Mouse (Mus musculus) c-Kit-positive CD71-positive TER-119-positive erythroid progenitor cells, embryonic 14.5 days (primary cell): ENCODE measurements at regions not wholly inside any gene's neighbourhood (a gene's known extent, or its start where the extent isn't known, plus 50 kb on each side); places are given as distances from the start of the nearest gene placed in this dataset.
"Not testable (repeated sequence)": the region's sequence is repeated elsewhere in the genome, so short reads cannot be mapped to it uniquely, and the experiment has no call there.

Experiments used
- DNase-seq: peaks from one replicate; pipeline ENCODE4 v3.0.0-alpha.2; 2013; ENCODE audit warnings: low spot score

DNA sequence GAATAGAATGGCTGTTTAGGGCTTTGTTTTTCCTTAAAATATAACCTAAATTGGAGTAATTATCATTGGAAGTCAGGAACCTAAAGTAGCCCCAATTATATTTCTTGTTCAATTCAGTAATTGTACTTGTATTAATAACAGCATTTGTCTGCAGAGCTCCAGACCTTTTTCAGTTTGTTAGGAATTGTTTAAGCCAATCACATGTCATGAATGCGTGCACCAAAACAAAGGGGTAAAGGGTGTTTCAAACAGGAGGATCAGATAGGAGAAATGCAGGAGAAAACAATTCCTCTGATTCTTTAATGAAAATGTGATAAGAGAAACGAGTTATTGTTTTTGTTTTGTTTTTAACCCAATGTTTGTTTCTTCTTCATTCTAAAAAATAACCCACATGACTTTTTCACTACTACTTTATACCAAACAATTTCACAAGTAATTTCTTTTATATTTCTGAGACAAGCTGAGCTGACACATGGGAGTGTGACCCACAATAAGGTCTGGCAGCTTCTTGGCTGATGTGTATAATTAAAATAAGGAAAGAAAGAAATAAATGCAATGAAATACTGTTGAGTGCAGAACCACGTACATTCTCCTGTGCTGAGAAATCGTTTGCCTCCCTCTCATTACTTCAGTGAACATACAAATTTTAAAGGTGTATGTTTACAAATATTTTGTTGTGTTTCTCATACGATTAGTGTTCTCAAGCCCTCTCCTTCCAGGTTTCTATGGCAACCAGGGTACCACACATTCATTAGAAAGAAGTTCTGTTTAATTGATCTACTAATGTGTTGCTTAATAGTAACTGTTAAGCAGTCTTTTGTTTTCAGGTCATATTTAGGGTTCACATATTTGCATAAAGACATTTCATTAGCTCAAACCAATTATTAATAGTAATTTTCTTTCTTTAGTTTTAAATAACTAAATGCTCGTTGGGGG is 397.7 kb downstream of the Isl1 start:
- DNase-seq: no peak

DNA sequence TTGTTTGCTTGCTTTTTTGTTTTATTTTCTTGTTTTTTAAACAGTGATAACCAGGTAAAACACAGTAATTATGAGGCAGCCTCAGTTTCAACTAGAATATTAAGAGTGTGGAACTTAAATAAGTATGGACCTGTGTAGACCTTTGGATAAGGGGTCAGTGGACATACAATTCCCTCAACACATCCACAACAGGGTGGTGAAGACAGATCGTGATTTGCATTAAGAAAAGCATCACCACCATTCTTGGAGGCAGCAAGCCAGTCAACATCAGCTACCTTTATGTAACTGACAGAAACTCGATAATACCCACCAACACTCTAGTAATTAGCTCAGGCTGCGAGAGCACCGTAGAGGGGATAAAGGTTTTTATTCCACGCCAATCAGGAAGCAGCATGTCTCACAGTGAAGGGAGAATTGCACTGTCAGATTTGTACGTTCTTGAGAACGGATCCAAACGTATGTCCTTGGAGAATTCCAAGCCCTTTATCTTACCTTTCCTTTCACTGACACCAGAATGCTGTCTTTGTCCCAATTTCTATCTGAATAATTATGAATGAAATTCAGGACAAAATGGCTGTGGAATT is 398.5 kb downstream of the Isl1 start:
- no peak for DNase-seq

- DNase-seq: no peak
Observed at GRCm38 (mm10) chr13:115880616-115881015, 428.9 kb downstream of the Isl1 start.

- no peak for DNase-seq
Observed at GRCm38 (mm10) chr13:115860480-115860879, 449.0 kb downstream of the Isl1 start.

DNA sequence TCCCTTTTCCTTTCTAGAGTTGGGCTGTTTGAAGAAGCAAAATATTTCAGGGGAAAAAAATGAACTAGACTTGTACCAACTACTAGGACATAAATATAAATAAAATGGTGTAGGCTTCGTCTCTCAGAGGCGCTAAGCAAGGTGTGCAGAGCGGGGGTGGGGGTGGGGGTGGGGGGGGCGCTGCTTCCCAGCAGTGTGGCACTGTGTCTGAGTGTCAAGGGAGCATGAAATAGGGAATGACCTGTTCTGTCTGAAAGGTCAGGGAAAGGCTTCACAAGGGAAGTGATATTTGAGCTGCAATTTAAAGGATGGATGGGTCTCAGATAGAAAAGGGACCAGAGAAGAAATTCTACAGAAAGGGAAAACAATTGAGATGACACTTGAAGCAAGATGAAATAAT is 452.9 kb downstream of the Isl1 start:
- DNase-seq: no peak

DNA sequence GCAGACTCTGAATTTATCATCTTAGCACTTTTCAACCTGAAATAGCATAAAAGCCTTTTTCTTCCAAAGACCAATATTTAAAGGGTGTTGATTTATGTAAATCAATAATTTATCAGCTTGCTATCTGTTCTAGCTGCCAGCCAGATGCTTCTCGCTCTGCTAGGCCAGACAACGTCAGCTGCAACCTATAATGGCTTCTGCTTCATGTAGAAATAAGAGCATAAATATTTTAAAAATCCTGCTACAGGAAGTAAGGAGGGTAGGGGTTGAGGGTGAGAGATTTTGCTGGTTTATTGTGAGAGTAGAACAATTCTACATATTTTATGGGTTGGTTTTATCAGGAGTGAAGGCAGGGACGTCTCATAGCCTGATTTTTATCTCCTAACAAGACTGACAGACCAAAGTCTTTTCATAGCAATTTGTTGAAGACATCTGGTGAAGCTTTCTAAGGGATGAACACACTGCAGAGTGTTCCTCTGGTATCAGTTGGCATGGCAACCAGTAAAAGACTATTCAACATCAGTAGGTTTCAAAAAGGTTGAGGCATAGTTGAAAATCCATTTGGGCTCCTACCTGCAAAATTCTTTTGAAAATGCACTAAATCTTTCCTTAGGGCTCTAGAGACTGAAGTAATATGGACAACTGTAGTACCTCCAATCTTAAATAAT is 456.7 kb downstream of the Isl1 start:
- no peak for DNase-seq

GRCm38 (mm10) chr13:115843121-115843520 is 466.4 kb downstream of the Isl1 start:
- DNase-seq: no peak

DNA sequence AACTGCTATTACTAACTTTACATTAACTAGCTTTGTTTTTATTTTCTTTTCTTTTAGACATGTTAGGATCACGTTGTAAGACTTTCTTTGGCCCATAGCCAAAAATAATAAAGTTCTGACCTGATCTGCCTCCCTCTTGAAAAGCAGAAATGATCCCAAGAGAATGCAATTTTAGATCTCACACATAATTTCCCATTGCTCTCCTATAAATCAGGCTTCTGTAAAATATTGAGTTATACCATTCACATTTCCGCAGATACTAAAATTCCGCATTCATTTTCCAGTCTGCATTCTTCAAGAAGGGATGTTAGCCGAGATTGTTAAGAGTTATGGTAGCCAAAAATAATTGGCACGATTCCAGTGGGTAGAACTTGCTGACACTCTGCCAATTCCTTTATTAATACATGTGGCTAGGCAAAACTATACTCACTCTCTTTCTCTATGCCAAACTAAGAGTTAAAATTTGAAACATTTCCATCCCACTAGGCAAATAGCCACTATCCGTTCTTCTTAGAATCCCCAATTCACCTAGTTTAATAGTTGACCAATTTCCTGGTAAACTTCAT is 473.2 kb downstream of the Isl1 start:
- no peak for DNase-seq

- DNase-seq: no peak
Observed at GRCm38 (mm10) chr13:115825191-115825590, 484.3 kb downstream of the Isl1 start.

- no peak for DNase-seq
Observed at GRCm38 (mm10) chr13:115822527-115822926, 487.0 kb downstream of the Isl1 start.

DNA sequence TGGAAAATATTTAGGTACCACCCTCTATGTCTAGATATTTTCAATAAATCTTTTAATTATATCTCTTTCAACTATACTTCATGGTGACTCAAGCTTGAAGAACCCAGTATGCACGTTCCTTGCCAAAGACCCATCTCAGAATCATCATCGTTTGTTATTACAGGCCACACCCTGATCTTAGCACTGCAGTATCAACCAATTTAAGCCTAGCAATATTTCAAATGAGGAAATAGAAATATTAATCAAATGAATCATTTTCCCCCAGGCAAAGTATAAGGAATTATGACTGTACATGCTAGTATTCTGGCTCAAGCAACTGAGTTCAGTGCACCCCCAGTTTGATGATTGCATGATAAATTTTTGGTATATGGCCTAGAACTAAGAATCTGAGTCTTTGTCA is 495.3 kb downstream of the Isl1 start:
- DNase-seq: no peak

DNA sequence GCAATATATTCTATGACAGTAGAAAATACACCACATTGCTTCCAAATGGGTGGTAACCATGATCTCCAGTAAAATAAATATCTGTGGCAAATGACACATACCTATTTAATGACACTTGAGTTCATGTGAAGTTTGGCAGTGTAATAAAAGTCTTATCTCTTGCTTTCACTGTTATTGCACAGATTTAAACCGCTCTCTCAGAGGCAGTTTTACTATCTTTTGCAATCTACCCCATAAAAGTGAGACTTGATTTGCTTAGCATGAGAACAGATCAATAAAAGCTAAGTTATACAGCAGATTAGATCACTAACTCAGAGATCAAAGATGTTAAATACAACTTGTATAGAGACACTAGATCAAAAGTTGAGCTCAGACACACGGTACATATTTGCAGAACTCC is 510.2 kb downstream of the Isl1 start:
- DNase-seq: no peak

DNA sequence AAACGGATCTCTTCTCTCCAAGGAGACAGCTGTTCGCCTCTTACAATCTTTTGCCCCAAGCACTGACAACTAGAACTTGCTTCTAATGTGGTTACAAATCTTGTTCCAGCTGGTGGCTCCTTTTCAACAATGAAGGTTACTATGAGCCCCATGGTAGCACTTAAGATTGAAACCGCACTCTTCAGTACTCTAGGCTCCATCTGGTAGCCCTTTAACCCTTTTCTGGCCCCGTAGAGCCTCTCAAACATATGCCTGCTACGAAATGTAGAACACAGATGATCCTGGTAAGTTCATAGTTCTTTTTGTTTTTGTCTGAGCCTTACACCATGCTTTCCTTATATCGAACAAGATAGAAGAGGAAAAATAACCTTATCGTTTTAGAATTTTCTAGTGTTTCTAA is 558.2 kb downstream of the Isl1 start:
- no peak for DNase-seq

- DNase-seq: not testable (repeated sequence)
Observed at GRCm38 (mm10) chr13:115742080-115742479, 567.4 kb downstream of the Isl1 start.

- DNase-seq: no peak
Observed at GRCm38 (mm10) chr13:115727986-115728385, 581.5 kb downstream of the Isl1 start.

DNA sequence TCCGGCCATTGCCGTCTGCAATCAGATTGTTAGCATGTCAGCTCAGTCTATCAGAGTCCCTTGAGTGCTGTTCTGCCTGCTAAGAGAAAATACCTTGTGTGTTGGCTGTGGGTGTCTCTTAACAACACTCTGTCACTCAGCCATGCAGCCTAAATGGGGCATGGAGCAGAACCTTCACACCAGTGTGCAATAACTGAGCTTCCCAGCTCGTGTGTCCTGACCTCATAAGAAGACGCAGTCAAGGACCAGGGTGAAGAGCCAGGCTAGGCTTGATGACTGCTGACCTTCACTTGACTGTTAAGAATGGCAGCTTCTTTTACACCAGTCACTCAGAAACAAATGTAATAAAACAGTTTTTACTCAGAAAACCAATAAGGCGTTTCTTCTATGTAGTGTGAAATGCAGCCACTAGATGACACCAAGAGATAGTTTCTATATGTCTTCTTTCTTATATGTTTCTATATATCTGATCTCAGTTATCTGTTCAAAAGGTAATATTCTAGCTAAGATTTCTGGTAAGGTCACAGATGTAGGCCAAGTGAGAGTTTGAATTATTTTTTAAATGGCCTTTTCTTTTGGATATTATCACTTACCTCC is 584.0 kb downstream of the Isl1 start:
- no peak for DNase-seq

GRCm38 (mm10) chr13:115719276-115719675 is 590.2 kb downstream of the Isl1 start:
- no peak for DNase-seq

GRCm38 (mm10) chr13:115718859-115719258 is 590.6 kb downstream of the Isl1 start:
- DNase-seq: no peak

DNA sequence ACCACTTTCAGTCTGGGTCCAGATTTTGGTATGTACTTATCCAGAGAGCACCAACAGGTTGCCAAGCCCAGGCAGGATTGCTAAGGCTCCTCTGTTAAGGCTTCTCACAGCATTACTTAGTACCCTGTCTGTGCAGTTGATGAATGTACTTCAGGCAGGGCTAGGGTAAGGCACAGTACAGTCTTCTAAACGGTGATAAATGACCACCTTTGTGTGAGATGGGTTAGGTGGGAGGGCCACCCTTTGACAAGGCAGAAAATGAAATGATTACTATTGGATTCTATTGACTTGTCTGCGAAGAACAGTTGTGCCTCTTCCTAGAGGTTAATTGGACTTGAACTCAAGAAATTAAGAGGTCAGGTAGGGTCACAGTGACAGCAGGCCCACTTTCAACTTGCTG is 594.4 kb upstream of the Itga1 start:
- no peak for DNase-seq

GRCm38 (mm10) chr13:115687426-115687825 is 585.7 kb upstream of the Itga1 start:
- DNase-seq: no peak

DNA sequence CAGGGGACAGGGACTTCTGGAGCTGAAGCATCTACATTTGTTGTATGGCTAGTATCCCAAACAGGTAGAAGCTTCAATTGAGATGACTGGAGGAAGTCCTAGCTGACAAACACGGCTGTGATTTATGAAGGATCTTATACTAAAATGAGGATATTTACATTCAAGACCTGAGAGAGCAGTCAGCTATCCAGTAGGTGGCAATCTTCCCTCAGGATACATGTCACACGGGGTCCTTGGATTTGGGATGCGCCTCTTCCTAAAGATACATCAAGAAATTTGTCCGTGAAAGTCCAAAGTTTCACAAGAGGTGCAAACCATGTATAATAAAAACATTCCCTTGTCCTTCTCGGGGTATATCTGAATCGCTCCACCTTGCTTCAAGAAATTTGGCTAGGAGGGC is 577.8 kb upstream of the Itga1 start:
- DNase-seq: no peak

DNA sequence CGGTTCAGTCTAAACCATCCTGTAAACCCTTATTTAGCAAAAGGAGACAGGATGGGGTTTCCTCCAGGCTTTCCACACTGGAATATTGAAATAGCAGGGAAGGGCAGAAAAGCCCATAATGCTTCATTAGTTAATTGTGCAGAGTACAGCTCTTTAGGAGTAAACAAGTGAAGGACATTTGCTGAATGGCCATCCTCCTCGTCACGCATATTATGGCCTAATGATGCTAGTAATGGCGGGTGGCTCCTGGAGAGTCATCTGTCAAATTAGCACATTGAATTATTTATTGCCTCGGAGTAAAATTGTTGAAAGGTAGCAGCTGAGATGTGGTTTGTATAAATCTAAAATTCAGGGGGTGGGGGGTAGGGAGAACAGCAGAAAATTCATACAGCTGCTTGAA is 575.1 kb upstream of the Itga1 start:
- no peak for DNase-seq
